Mouse (Mus musculus): Measurements from ENCODE around the gene Sell.

GRCm38 (mm10) chr1:164115647-164116046, 53.9 kb downstream of the Sell start:
- TF ChIP-seq EP300 (optimal IDR thresholded peaks at IDR 0.05) (no peak), CTCF (IDR thresholded peaks at IDR 0.05; ENCODE audit: low read depth) (no peak)
